In the genomic region with DNA sequence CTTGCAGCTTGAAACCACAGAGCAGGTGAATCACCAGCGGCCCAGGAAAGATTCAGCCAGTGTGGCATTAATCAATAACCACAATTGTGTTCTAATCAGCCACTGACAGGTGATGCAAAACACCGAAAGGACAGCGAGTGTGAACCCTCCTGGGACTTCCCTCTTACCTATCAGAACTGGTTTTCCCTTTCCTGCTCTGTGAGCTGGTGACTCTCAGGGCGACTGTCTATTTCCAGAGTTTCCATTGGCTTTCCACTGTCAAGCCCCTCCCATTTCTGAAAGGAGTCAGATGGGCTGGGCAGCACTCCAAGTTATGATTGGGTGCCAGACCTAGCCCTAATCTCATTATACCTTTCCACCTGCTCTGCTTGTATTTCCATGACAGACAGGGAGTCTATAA, we compare ENCODE assay signal across 1 mouse cellular context.
TF ChIP-seq lines count a peak whose summit lies in the region.

No protein-coding gene starts in this region.

TF ChIP-seq in MEL, 35 proteins besides CTCF, POLR2A, EP300 and RAD21 (continued from another document):
- TF ChIP-seq MYB (IDR thresholded peaks at IDR 0.05; ENCODE audit: low read depth, low read length), result no peak
